Mouse (Mus musculus) cerebellum, adult 2 months (tissue): ENCODE results near the gene Frem3.

Experiments
- CTCF ChIP-seq: fragments of 200-500 bp; IDR thresholded peaks from 2 replicates; pipeline ENCODE4 v1.5.1; 2011; ENCODE audit warnings: low read depth, mild to moderate bottlenecking, control low read depth, low read length, moderate library complexity, borderline replicate concordance; ENCODE audit not compliant: insufficient read depth
- POLR2A ChIP-seq: fragments of 200-500 bp; IDR thresholded peaks from 2 replicates; pipeline ENCODE4 v1.6.1; 2011; ENCODE audit warnings: low read length, control low read depth, borderline replicate concordance; ENCODE audit not compliant: insufficient read depth

- TF ChIP-seq CTCF: no peak
- no peak for TF ChIP-seq POLR2A
Observed at GRCm38 (mm10) chr8:80714461-80714860, 103.6 kb downstream of the Frem3 start.
